Mouse (Mus musculus) MEL (cell line): ENCODE measurements at regions not wholly inside any gene's neighbourhood (a gene's known extent, or its start where the extent isn't known, plus 50 kb on each side); places are given as distances from the start of the nearest gene placed in this dataset.

Experiments used
- POLR2A ChIP-seq, 2 experiments: IDR thresholded peaks; 2 replicates each; pipeline ENCODE4 v1.6.1; 2011 to 2012; ENCODE audit warnings: low read length in 2 of 2, mild to moderate bottlenecking in 2 of 2, control low read depth in 1 of 2, improper control_type of control experiment in 1 of 2, low read depth in 1 of 2, moderate library complexity in 1 of 2; ENCODE audit not compliant: control insufficient read depth in 1 of 2, insufficient read depth in 1 of 2, poor library complexity in 1 of 2
- TBP ChIP-seq: IDR thresholded peaks from 2 replicates; pipeline ENCODE4 v1.8.0; 2011; ENCODE audit warnings: low read depth, low read length, improper control_type of control experiment

GRCm38 (mm10) chr1:119236787-119237186 lies 183.4 kb upstream of the Gli2 start:
- TF ChIP-seq TBP = no peak
- no peak for TF ChIP-seq POLR2A (IDR thresholded peaks at IDR 0.05; ENCODE audit: control insufficient read depth in 1 of 2, insufficient read depth in 1 of 2, low read depth in 1 of 2, low read length in 2 of 2, poor library complexity in 1 of 2)
